23 mouse cellular contexts compared by ENCODE assay signal in the genomic region with DNA sequence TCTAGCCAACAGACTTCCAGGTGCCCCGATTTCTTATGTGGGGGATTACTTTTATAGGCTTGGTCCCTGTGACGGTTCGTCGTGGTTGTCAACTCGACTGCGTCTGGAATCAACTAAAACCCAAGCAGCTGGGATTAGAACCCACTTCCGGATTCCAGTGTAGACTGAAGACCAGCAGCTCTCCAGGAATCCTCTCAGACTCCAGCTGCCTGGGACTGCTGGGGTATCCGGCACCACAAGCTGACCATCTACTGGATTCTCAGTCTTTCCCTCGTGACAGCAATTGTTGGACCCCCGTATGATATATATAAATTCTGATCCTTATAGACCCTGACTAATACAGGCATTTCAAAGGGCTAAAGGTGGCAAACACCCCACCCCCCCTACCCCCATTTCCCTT. TPM values are rescaled to one million over a fixed set of nuclear protein-coding genes. Genes with fewer than 3 reads are reported as not detected.
"Had no signal": no experiment of that assay in that cellular context is flagged by ENCODE, and none has a peak within 500 bp of the region (broad histone marks: within the 10 kb centered on the region; RNA-seq: fewer than 3 reads in every experiment).

No protein-coding gene starts in this region.

- H3K4me3 ChIP-seq: midbrain, embryonic 12.5 days; neural tube, embryonic 13.5 days; neural tube, embryonic 15.5 days had no signal

- DNase-seq: lung, adult 18-20 months; lung, embryonic 14.5 days; lung, postnatal 10 days; lung, postnatal 4 days; midbrain, embryonic 14.5 days; retina, postnatal 1 day; right cerebral cortex, adult 18-20 months; right cerebral cortex, postnatal 25 days; right cerebral cortex, postnatal 4 days; spleen, adult 18-20 months; thymus, adult 18-20 months; thymus, postnatal 14 days; thymus, postnatal 36 days had no signal

- H3K27me3 ChIP-seq: midbrain, embryonic 12.5 days; neural tube, embryonic 15.5 days had no signal

- H3K9ac ChIP-seq: lung, embryonic 14.5 days; midbrain, embryonic 12.5 days; neural tube, embryonic 13.5 days; neural tube, embryonic 15.5 days had no signal

- H3K4me2 ChIP-seq: lung, embryonic 14.5 days; midbrain, embryonic 12.5 days; neural tube, embryonic 13.5 days; neural tube, embryonic 15.5 days had no signal

- H3K9me3 ChIP-seq: midbrain, embryonic 12.5 days; neural tube, embryonic 13.5 days; neural tube, embryonic 15.5 days had no signal

- H3K36me3 ChIP-seq: midbrain, embryonic 12.5 days; neural tube, embryonic 13.5 days; neural tube, embryonic 15.5 days had no signal

- H3K27ac ChIP-seq: midbrain, embryonic 12.5 days; neural tube, embryonic 15.5 days had no signal

- ATAC-seq: midbrain, embryonic 16.5 days had no signal

RNA-seq across cellular contexts. Expression of a gene that starts 16.7 kb away (rescaled TPM):
- polyA plus RNA-seq: small intestine, adult 2 months had no signal

RNA-seq across cellular contexts. Expression of a gene that starts 48.4 kb away (rescaled TPM):
- total RNA-seq: megakaryocyte, adult 5-6 weeks; megakaryocyte-erythroid progenitor cell, adult 5-6 weeks had no signal
- polyA plus RNA-seq: liver, embryonic 16.5 days; neural tube, embryonic 11.5 days; neural tube, embryonic 13.5 days; neural tube, embryonic 15.5 days; small intestine, adult 2 months; stomach, embryonic 14.5 days had no signal
